Mouse (Mus musculus): ENCODE data around the gene Trim31. TPM values are rescaled to one million over a fixed set of nuclear protein-coding genes. Genes with fewer than 3 reads are reported as not detected.
A peak's percentile ranks its signal among the peaks of the same experiment; 100 is the strongest.

Trim31 gene
- polyA plus RNA-seq, 1 experiment from 2014 or later: not detected

DNA sequence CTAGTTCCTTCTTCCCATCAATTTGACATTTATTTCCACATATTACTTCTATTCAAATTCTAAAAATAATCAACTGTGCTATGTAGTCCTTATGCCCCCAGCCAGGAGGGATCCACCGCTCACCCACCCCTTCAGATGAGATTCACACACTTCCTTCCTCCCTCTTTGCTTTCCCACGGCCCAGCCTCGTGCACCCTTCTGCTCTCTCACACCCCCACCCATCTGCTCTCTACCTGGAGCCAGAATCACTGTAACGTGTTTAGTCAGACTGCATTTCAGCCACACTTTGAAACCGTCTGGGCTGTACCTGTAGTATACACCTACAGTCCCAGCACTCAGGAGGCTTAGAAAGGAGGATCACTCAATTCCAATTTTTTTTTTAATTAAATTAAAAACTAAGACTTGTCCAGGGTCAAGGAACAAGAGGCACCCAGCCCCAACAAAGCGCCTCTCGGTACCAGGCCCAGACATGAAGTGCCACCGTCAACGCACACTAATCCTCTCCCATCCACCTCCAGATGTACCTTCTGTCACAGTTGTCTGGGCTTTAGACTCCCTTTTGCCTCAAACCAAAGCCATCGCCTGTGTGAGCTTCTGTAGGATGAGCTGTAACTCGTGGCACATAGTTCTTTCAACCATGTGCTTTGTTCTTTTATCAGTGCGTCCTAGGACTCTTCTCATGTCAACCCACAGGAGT lies 31.5 kb downstream of the Trim31 start:
- Histone ChIP-seq H3K27me3 (no peaks in the 10 kb centered on the region), H3K9ac (no peak overlapping the region), H3K27ac (no peak overlapping the region), H3K4me3 (no peak overlapping the region), H3K9me3 (no peaks in the 10 kb centered on the region), H3K36me3 (no peaks in the 10 kb centered on the region), H3K4me2 (no peak overlapping the region), H3K4me1 (no peaks in the 10 kb centered on the region)
- 69% methylated on average over 12 of the region's 12 CpGs for WGBS
- ATAC-seq (ENCODE audit: insufficient number of reproducible peaks, low FRiP score, low TSS enrichment, low read depth): no peak

DNA sequence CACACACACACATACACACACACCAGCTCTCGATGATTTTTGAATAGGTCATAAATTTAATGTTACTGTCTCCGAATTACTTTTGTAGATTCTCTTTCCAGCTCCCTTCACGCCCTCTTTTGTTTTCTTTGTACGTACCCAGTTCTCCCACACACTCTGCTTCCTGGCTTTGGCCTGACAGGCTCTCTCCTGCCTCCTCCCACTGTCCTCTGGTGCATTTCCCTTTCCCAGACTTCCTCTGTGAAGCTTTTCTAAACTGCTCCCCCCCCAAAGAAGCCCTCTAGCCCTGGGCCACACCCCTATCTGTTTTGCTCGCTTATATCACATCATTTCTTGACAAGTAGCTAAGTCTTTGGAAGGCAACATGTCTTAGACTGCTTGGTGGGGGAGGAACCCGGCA lies 32.3 kb downstream of the Trim31 start:
- WGBS: 67% methylated on average over 6 of the region's 6 CpGs
- H3K4me2 ChIP-seq: no peak overlapping the region
- H3K9ac ChIP-seq: no peak overlapping the region
- no peaks in the 10 kb centered on the region for H3K4me1 ChIP-seq
- no peaks in the 10 kb centered on the region for H3K9me3 ChIP-seq
- no peak for ATAC-seq (ENCODE audit: insufficient number of reproducible peaks, low FRiP score, low TSS enrichment, low read depth)
- no peaks in the 10 kb centered on the region for H3K36me3 ChIP-seq
- H3K27ac ChIP-seq: no peak overlapping the region
- no peaks in the 10 kb centered on the region for H3K27me3 ChIP-seq
- H3K4me3 ChIP-seq: no peak overlapping the region

DNA sequence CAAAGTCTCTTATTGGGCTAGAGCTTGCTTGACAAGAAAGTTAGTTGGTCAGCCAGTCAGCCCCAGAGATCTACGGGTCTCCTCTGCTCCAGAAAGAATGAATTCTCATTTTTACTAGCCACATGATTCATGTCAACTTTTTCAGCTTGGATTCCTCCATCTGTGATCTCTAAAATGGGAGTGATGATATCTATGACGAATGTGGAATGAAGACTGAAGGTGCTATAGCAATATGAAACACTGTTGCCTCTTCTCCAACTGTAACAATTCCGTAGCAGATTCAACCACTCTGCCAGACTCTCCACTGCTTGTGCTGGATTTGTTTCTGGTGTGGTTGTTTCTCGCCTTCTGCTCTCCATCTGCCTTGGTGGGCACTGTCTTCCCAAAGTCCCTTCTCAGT lies 33.2 kb downstream of the Trim31 start:
- H3K4me3 ChIP-seq: no peak overlapping the region
- no peak for ATAC-seq (ENCODE audit: insufficient number of reproducible peaks, low FRiP score, low TSS enrichment, low read depth)
- no peak overlapping the region for H3K4me2 ChIP-seq
- H3K9me3 ChIP-seq: no peaks in the 10 kb centered on the region
- no peak overlapping the region for H3K27ac ChIP-seq
- no peaks in the 10 kb centered on the region for H3K27me3 ChIP-seq
- H3K4me1 ChIP-seq: no peaks in the 10 kb centered on the region
- no peak overlapping the region for H3K9ac ChIP-seq
- no peaks in the 10 kb centered on the region for H3K36me3 ChIP-seq
- 81% methylated on average over 4 of the region's 4 CpGs for WGBS

GRCm38 (mm10) chr17:36931806-36932205 lies 33.9 kb downstream of the Trim31 start:
- WGBS: 67% methylated on average over 2 of the region's 2 CpGs
- Histone ChIP-seq H3K4me3 (no peak overlapping the region), H3K9ac (no peak overlapping the region), H3K4me1 (no peaks in the 10 kb centered on the region), H3K27me3 (no peaks in the 10 kb centered on the region), H3K4me2 (no peak overlapping the region), H3K36me3 (no peaks in the 10 kb centered on the region), H3K27ac (no peak overlapping the region), H3K9me3 (no peaks in the 10 kb centered on the region)
- no peak for ATAC-seq (ENCODE audit: insufficient number of reproducible peaks, low FRiP score, low TSS enrichment, low read depth)

- ATAC-seq (ENCODE audit: insufficient number of reproducible peaks, low FRiP score, low TSS enrichment, low read depth): no peak
- no peaks in the 10 kb centered on the region for H3K9me3 ChIP-seq
- H3K27ac ChIP-seq: no peak overlapping the region
- peaks cover 25% of the 10 kb centered on the region for H3K27me3 ChIP-seq
- H3K4me2 ChIP-seq: no peak overlapping the region
- H3K4me3 ChIP-seq: no peak overlapping the region
- no peaks in the 10 kb centered on the region for H3K36me3 ChIP-seq
- 76% methylated on average over 2 of the region's 2 CpGs for WGBS
- H3K4me1 ChIP-seq: peaks cover 9% of the 10 kb centered on the region
- no peak overlapping the region for H3K9ac ChIP-seq
These were observed 40.1 kb downstream of the Trim31 start for GRCm38 (mm10) chr17:36938056-36938455.

DNA sequence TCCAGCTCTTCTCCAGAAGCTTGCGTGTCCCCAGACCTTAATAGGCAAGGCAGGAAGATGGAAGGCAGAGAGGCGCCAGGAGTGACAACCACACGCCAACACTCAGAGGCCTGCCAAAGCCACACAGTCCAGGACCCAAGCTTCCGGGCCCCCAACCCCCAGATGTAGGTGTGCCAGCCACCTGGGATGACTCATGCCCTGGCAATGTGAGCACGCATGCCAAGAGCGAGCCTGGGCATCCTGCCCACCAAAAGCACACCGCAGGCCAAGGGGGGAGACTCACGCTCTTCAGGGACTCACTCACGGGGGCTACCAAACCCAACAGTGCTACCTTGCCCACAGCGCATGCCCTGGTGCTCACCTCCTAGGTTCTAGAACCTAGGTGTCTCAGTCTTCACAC lies 44.5 kb downstream of the Trim31 start:
- Histone ChIP-seq H3K4me3 (peak overlapping the region; percentile 50), H3K27me3 (peaks cover 64% of the 10 kb centered on the region), H3K4me2 (peak overlapping the region; percentile 93), H3K9ac (no peak overlapping the region), H3K9me3 (no peaks in the 10 kb centered on the region), H3K4me1 (peaks cover 27% of the 10 kb centered on the region), H3K27ac (peak overlapping the region; percentile 72), H3K36me3 (no peaks in the 10 kb centered on the region)
- WGBS: 20% methylated on average over 10 of the region's 10 CpGs
- peak; percentile 53 for ATAC-seq (ENCODE audit: insufficient number of reproducible peaks, low FRiP score, low TSS enrichment, low read depth)

DNA sequence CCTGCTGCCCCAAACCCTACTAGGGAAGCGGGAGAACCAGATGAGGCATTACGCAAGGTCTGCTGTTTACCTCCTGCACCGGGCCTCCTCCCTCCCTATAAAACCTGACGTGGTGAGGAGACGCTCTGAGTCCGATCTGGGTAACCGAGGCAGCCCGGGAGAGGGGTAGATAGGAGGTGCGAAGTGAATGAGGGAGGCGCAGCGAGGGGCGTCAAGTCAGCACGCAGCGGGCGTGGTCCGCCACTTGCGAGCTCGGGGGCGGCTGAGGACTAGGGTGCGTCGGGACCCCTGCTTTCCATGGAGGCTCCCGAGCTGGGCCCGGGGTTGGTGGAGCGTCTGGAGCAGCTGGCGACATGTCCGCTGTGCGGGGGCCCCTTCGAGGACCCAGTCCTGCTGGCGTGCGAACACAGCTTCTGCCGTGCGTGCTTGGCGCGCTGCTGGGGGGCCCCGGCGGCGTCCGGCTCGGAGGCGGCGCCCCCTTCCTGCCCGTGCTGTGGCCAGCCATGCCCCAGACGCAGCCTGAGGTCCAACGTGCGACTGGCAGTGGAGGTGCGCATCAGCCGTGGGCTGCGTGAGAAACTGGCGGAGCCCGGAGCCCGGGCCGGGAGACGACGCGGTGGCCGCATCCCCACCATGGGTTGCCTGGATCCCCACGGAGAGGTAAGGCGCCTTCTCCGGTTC lies 45.0 kb downstream of the Trim31 start, which contains the start of gene Rnf39:
Gene Rnf39, plus strand, starts transcription at position 128 of the 681 bp plus-strand sequence.
- peaks cover 31% of the 10 kb centered on the region for H3K4me1 ChIP-seq
- peak; percentile 55 for ATAC-seq (ENCODE audit: insufficient number of reproducible peaks, low FRiP score, low TSS enrichment, low read depth)
- peak within 1 kb of the TSS; percentile 93 for H3K4me2 ChIP-seq
- no peaks in the 10 kb centered on the region for H3K9me3 ChIP-seq
- peak within 1 kb of the TSS; percentile 50 for H3K4me3 ChIP-seq
- H3K36me3 ChIP-seq: no peaks in the 10 kb centered on the region
- H3K27ac ChIP-seq: peak within 1 kb of the TSS; percentile 72
- peaks cover 64% of the 10 kb centered on the region for H3K27me3 ChIP-seq
- 0 out of 2 replicates have a peak within 1 kb of the TSS, but pooled peaks have one; percentile 17 for H3K9ac ChIP-seq
- WGBS: 1% methylated on average over 59 of the region's 59 CpGs

DNA sequence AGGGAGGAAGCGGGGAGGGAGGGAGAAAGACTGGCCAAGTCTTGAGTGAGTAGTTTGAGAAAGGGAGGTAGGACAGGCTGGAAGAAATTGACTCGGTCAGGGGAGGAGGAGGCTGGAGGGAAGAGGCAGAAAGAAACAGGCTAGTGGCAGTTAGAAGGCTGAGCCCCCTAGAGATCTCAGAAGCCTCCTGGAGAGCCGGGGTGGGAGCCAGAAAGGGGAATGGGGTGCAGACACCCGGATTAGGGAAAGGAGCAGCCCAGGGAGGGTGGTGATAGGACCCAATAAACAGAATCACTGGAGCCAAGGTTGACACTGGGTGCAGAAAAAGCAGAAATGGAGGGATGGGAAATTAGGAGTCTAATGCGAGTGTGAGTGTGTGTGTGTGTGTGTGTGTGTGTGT lies 45.8 kb downstream of the Trim31 start:
- peak overlapping the region; percentile 93 for H3K4me2 ChIP-seq
- peaks cover 64% of the 10 kb centered on the region for H3K27me3 ChIP-seq
- peaks cover 31% of the 10 kb centered on the region for H3K4me1 ChIP-seq
- H3K9ac ChIP-seq: no peak overlapping the region
- no peak overlapping the region; the same call in 1 of the 2 replicates for H3K27ac ChIP-seq
- H3K9me3 ChIP-seq: no peaks in the 10 kb centered on the region
- no peak for ATAC-seq (ENCODE audit: insufficient number of reproducible peaks, low FRiP score, low TSS enrichment, low read depth)
- peak overlapping the region; percentile 50 for H3K4me3 ChIP-seq
- 9% methylated on average over 5 of the region's 5 CpGs for WGBS
- H3K36me3 ChIP-seq: peaks cover 6% of the 10 kb centered on the region

GRCm38 (mm10) chr17:36944121-36944775 lies 46.3 kb downstream of the Trim31 start:
- WGBS: 13% methylated on average over 9 of the region's 9 CpGs
- Histone ChIP-seq H3K36me3 (peaks cover 11% of the 10 kb centered on the region), H3K27me3 (peaks cover 64% of the 10 kb centered on the region), H3K4me1 (peaks cover 31% of the 10 kb centered on the region), H3K9me3 (no peaks in the 10 kb centered on the region), H3K27ac (no peak overlapping the region), H3K9ac (no peak overlapping the region), H3K4me3 (peak overlapping the region; percentile 50), H3K4me2 (peak overlapping the region; percentile 93; the same call in 1 of the 2 replicates)
- ATAC-seq (ENCODE audit: insufficient number of reproducible peaks, low FRiP score, low TSS enrichment, low read depth): no peak

- Histone ChIP-seq H3K36me3 (peaks cover 17% of the 10 kb centered on the region), H3K4me1 (peaks cover 39% of the 10 kb centered on the region), H3K27ac (no peak overlapping the region), H3K4me3 (peak overlapping the region; percentile 50), H3K9me3 (no peaks in the 10 kb centered on the region), H3K4me2 (peak overlapping the region; percentile 96), H3K9ac (peak overlapping the region; percentile 68), H3K27me3 (peaks cover 47% of the 10 kb centered on the region)
- 1% methylated on average over 61 of the region's 62 CpGs for WGBS
- ATAC-seq (ENCODE audit: insufficient number of reproducible peaks, low FRiP score, low TSS enrichment, low read depth): no peak
These were observed 49.3 kb downstream of the Trim31 start for GRCm38 (mm10) chr17:36947051-36947819.

- 93% methylated on average over 1 of the region's 1 CpGs for whole genome bisulfite sequencing
- no peak for ATAC-seq (ENCODE audit: insufficient number of reproducible peaks, low FRiP score, low TSS enrichment, low read depth)
- Histone ChIP-seq H3K9me3 (no peaks in the 10 kb centered on the region), H3K36me3 (peaks cover 17% of the 10 kb centered on the region), H3K9ac (no peak overlapping the region), H3K4me3 (no peak overlapping the region), H3K27me3 (peaks cover 37% of the 10 kb centered on the region), H3K27ac (no peak overlapping the region), H3K4me1 (peaks cover 28% of the 10 kb centered on the region), H3K4me2 (no peak overlapping the region)
These were observed 50.4 kb downstream of the Trim31 start for GRCm38 (mm10) chr17:36948286-36948685.

Data from limb, embryonic 15.5 days (tissue).